ENCODE assay signal across 16 mouse cellular contexts in genomic region chr12:110954351-110954991, GRCm38 (mm10). TPM values are rescaled to one million over a fixed set of nuclear protein-coding genes. Genes with fewer than 3 reads are reported as not detected.
DNase-seq lines count a peak whose midpoint lies in the region; ATAC-seq lines count a peak whose summit lies in the region.
"Had no signal": no experiment of that assay in that cellular context is flagged by ENCODE, and none has a peak within 500 bp of the region (broad histone marks: within the 10 kb centered on the region; RNA-seq: fewer than 3 reads in every experiment).

No protein-coding gene starts in this region.

- peaks cover 34% of the 10 kb centered on the region for H3K36me3 ChIP-seq in liver, embryonic 12.5 days

- no peak for ATAC-seq in liver, embryonic 12.5 days
- ATAC-seq: CD4-positive, CD25-positive, alpha-beta regulatory T cell, adult 4 months; forebrain, embryonic 15.5 days had no signal

- no peak overlapping the region for H3K4me3 ChIP-seq in liver, embryonic 12.5 days
- H3K4me3 ChIP-seq: forebrain, embryonic 15.5 days had no signal

- no peaks in the 10 kb centered on the region for H3K27me3 ChIP-seq in liver, embryonic 12.5 days (replicated peaks)
- H3K27me3 ChIP-seq: forebrain, embryonic 15.5 days had no signal

- WGBS in liver, embryonic 12.5 days (ENCODE audit: insufficient replicate concordance) = 77% methylated on average over 4 of the region's 4 CpGs

- H3K9ac ChIP-seq in liver, embryonic 12.5 days = peak overlapping the region; percentile 49
- H3K9ac ChIP-seq: forebrain, embryonic 15.5 days had no signal

- peak overlapping the region; percentile 69 for H3K27ac ChIP-seq in liver, embryonic 12.5 days
- H3K27ac ChIP-seq: forebrain, embryonic 15.5 days had no signal

- H3K9me3 ChIP-seq in liver, embryonic 12.5 days (replicated peaks) = no peaks in the 10 kb centered on the region
- H3K9me3 ChIP-seq: forebrain, embryonic 15.5 days; G1E had no signal

- H3K4me2 ChIP-seq in liver, embryonic 12.5 days = no peak overlapping the region
- H3K4me2 ChIP-seq: forebrain, embryonic 15.5 days had no signal

- peak; percentile 45 to 70 for DNase-seq in adrenal gland, adult (ENCODE audit: inconsistent age in 2 of 2, low spot score in 1 of 2)
- DNase-seq in adrenal gland, postnatal 10 days = no peak
- no peak for DNase-seq in liver
- peak; percentile 59 for DNase-seq in cerebellum, postnatal 36 days
- no peak for DNase-seq in heart, adult 8-10 months (ENCODE audit: low spot score)
- DNase-seq in lung, postnatal 36 days = no peak
- DNase-seq in thymus, postnatal 10 days (ENCODE audit: low spot score in 2 of 2) = no peak
- DNase-seq: kidney, adult 9 months; kidney, postnatal 4 days; lung, postnatal 10 days; right cerebral cortex, adult 18-20 months; thymus, adult 2 months had no signal

- H3K4me1 ChIP-seq in liver, embryonic 12.5 days = peaks cover 31% of the 10 kb centered on the region
- H3K4me1 ChIP-seq: forebrain, embryonic 15.5 days had no signal

RNA-seq across cellular contexts. Expression of gene Ankrd9, which starts 24.4 kb away (rescaled TPM):
- 10 to 100 TPM; 35.7 to 49.7 TPM for total RNA-seq in adrenal gland, postnatal 10 days (2021)
- polyA plus RNA-seq in liver, embryonic 12.5 days (2016; fragmentation: Nextera tagmentation; extraction: Ambion mirVana) = 62.2 TPM in 2 replicates
- 10 to 100 TPM; 61.3 to 73.8 (median 68.6) TPM for total RNA-seq in heart, adult 8-10 months (2022)

Comparison
In these comparisons a context has a peak if more than half of its experiments do, and no peak if none do; other contexts are left out.
1. DNase-seq: peak in adrenal gland, adult (2 of 2) and cerebellum, postnatal 36 days (2 of 2); none in adrenal gland, postnatal 10 days (single experiment), liver (single experiment), heart, adult 8-10 months (single experiment), lung, postnatal 36 days (single experiment) and thymus, postnatal 10 days (0 of 2).